Mouse (Mus musculus): ENCODE data around the gene Tectb. TPM values are rescaled to one million over a fixed set of nuclear protein-coding genes. Genes with fewer than 3 reads are reported as not detected.

The Tectb gene
- total and polyA plus RNA-seq, 3 experiments: not detected

- H3K4me1 ChIP-seq (ENCODE audit: control insufficient read depth in 1 of 2, insufficient read depth in 2 of 2, low read length in 2 of 2): peaks cover 5 to 9% of the 10 kb centered on the region in 2 experiments; a peak in 3 of 4 replicates
- no peaks in the 10 kb centered on the region for H3K9me3 ChIP-seq (replicated peaks; ENCODE audit: insufficient read depth, low read length)
- no peak for DNase-seq (ENCODE audit: low read depth, low spot score)
- H3K27me3 ChIP-seq (ENCODE audit: control insufficient read depth in 1 of 2, insufficient read depth in 2 of 2, low read length in 2 of 2): no peaks in the 10 kb centered on the region
- no peak for TF ChIP-seq POLR2AphosphoS5 (IDR thresholded peaks at IDR 0.05; ENCODE audit: borderline replicate concordance, low read depth, low read length)
- TF ChIP-seq CHD2 (IDR thresholded peaks at IDR 0.05; ENCODE audit: low read length): no peak
- no peak for TF ChIP-seq NRF1 (IDR thresholded peaks at IDR 0.05; ENCODE audit: insufficient read depth, low read depth, low read length, poor library complexity, severe bottlenecking)
- TF ChIP-seq TCF12 (IDR thresholded peaks at IDR 0.05; ENCODE audit: low read depth, low read length): no peak
- no peak for TF ChIP-seq MAX (IDR thresholded peaks at IDR 0.05; ENCODE audit: low read length)
- no peak for TF ChIP-seq MYB (IDR thresholded peaks at IDR 0.05; ENCODE audit: low read depth, low read length)
- no peak for TF ChIP-seq MYC (IDR thresholded peaks at IDR 0.05; ENCODE audit: low read depth, low read length)
- TF ChIP-seq E2F4 (IDR thresholded peaks at IDR 0.05; ENCODE audit: borderline replicate concordance, low read depth, low read length): no peak
- no peak for TF ChIP-seq EP300 (IDR thresholded peaks at IDR 0.05; ENCODE audit: low read depth in 1 of 2, low read length in 2 of 2)
- no peak for TF ChIP-seq SIN3A (IDR thresholded peaks at IDR 0.05; ENCODE audit: low read length)
- TF ChIP-seq ZC3H11A (IDR thresholded peaks at IDR 0.05; ENCODE audit: low read depth, low read length): no peak
- TF ChIP-seq MEF2A (IDR thresholded peaks at IDR 0.05; ENCODE audit: extremely low read depth, insufficient replicate concordance, low read depth, low read length, poor library complexity, severe bottlenecking): no peak
- H3K4me3 ChIP-seq (ENCODE audit: control insufficient read depth in 1 of 2, insufficient read depth in 1 of 2, low read depth in 2 of 2, low read length in 2 of 2): no peak overlapping the region
- peaks cover 0 to 8% of the 10 kb centered on the region in 2 experiments; a peak in 3 of 4 replicates for H3K36me3 ChIP-seq (ENCODE audit: control insufficient read depth in 1 of 2, insufficient read depth in 2 of 2, low read length in 2 of 2)
- H3K79me2 ChIP-seq (ENCODE audit: control insufficient read depth, insufficient read depth, low read length, poor library complexity): no peaks in the 10 kb centered on the region
- no peak overlapping the region for H3K27ac ChIP-seq (ENCODE audit: control insufficient read depth, low read depth, low read length)
- H3K9ac ChIP-seq (ENCODE audit: control insufficient read depth, low read depth, low read length, poor library complexity, severe bottlenecking): no peak overlapping the region
Measured at GRCm38 (mm10) chr19:55244791-55245231, 64.3 kb downstream of the Tectb start.

Other genes with a start within 250 kb of the Tectb start
- gene Gpam, start 53.5 kb upstream of the Tectb start, total RNA-seq (2012; rRNA removed): 31.4 and 37.1 TPM in 2 replicates
- gene Gpam, start 53.5 kb upstream of the Tectb start, polyA plus RNA-seq (2012; ENCODE audit: insufficient read depth in 1 of 2, insufficient read length in 2 of 2, low read depth in 1 of 2, low replicate concordance in 2 of 2, missing spikeins in 1 of 2): 100 to 1,000 TPM in 1 of 2 experiments, 10 to 100 TPM in 1; 26.2 to 327 TPM
- 0.65 and 1.1 TPM in 2 replicates for gene Gucy2g, start 60.5 kb downstream of the Tectb start, total RNA-seq (2012; rRNA removed)
- gene Gucy2g, start 60.5 kb downstream of the Tectb start, polyA plus RNA-seq (2012; ENCODE audit: insufficient read depth in 1 of 2, insufficient read length in 2 of 2, low read depth in 1 of 2, low replicate concordance in 2 of 2, missing spikeins in 1 of 2): 1 to 10 TPM in 1 of 2 experiments, not detected in 1; 2.4 TPM
- gene Acsl5, start 71.2 kb downstream of the Tectb start, total RNA-seq (2012; rRNA removed): 248 and 318 TPM in 2 replicates
- 100 to 1,000 TPM in 1 of 2 experiments, not detected in 1; 223 TPM for gene Acsl5, start 71.2 kb downstream of the Tectb start, polyA plus RNA-seq (2012; ENCODE audit: insufficient read depth in 1 of 2, insufficient read length in 2 of 2, low read depth in 1 of 2, low replicate concordance in 2 of 2, missing spikeins in 1 of 2)
- 101 and 109 TPM in 2 replicates for gene Zdhhc6, start 135.3 kb downstream of the Tectb start, total RNA-seq (2012; rRNA removed)
- gene Zdhhc6, start 135.3 kb downstream of the Tectb start, polyA plus RNA-seq (2012; ENCODE audit: insufficient read depth in 1 of 2, insufficient read length in 2 of 2, low read depth in 1 of 2, low replicate concordance in 2 of 2, missing spikeins in 1 of 2): 100 to 1,000 TPM in 1 of 2 experiments, 10 to 100 TPM in 1; 95.6 to 114 TPM
- gene Vti1a, start 135.6 kb downstream of the Tectb start, total RNA-seq (2012; rRNA removed): 33.8 and 42.8 TPM in 2 replicates
- 100 to 1,000 TPM in 1 of 2 experiments, 10 to 100 TPM in 1; 37.2 to 119 TPM for gene Vti1a, start 135.6 kb downstream of the Tectb start, polyA plus RNA-seq (2012; ENCODE audit: insufficient read depth in 1 of 2, insufficient read length in 2 of 2, low read depth in 1 of 2, low replicate concordance in 2 of 2, missing spikeins in 1 of 2)

Data from MEL (cell line).